Mouse (Mus musculus) stomach, embryonic 14.5 days (tissue): ENCODE results near the gene Tm6sf1. TPM values are rescaled to one million over a fixed set of nuclear protein-coding genes. Genes with fewer than 3 reads are reported as not detected.
"Not testable (repeated sequence)": the region's sequence is repeated elsewhere in the genome, so short reads cannot be mapped to it uniquely, and the experiment has no call there.

Source experiments
- ATAC-seq: fragments of 200-750 bp; cut with Nextera tagmentation; 2 replicates; pipeline ENCODE4 v1.8.0; 2017; ENCODE audit warnings: low read depth, moderate TSS enrichment; ENCODE audit not compliant: insufficient number of reproducible peaks, insufficient read depth, low FRiP score
- H3K27ac ChIP-seq: fragments of 300-500 bp; sonication (generic); 2 replicates; pipeline ENCODE4 v1.5.1; 2014; ENCODE audit warnings: mild to moderate bottlenecking, low read length, moderate library complexity, mixed read lengths
- H3K27me3 ChIP-seq: fragments of 300-500 bp; sonication (generic); 2 replicates; pipeline ENCODE4 v1.6.1; 2014; ENCODE audit warnings: low read length, control low read depth, mixed read lengths; ENCODE audit not compliant: control insufficient read depth, insufficient read depth
- H3K36me3 ChIP-seq: fragments of 300-500 bp; sonication (generic); 2 replicates; pipeline ENCODE4 v1.6.1; 2014; ENCODE audit warnings: mild to moderate bottlenecking, control low read depth, low read length, moderate library complexity, mixed read lengths; ENCODE audit not compliant: control insufficient read depth, insufficient read depth
- H3K4me1 ChIP-seq: fragments of 300-500 bp; sonication (generic); 2 replicates; pipeline ENCODE4 v1.6.1; 2014; ENCODE audit warnings: low read length, control low read depth, mixed read lengths; ENCODE audit not compliant: control insufficient read depth, insufficient read depth
- H3K4me2 ChIP-seq: fragments of 300-500 bp; sonication (generic); replicated peaks from 2 replicates; pipeline ENCODE4 v1.6.1; 2014; ENCODE audit warnings: low read depth, low read length, control low read depth
- H3K4me3 ChIP-seq: fragments of 300-500 bp; sonication (generic); 2 replicates; pipeline ENCODE4 v1.5.1; 2014; ENCODE audit warnings: low read depth, low read length, control low read depth
- H3K9ac ChIP-seq: fragments of 300-500 bp; sonication (generic); replicated peaks from 2 replicates; pipeline ENCODE4 v1.6.1; 2014; ENCODE audit warnings: low read depth, mild to moderate bottlenecking, control low read depth, low read length, moderate library complexity, mixed read lengths
- H3K9me3 ChIP-seq: fragments of 300-500 bp; sonication (generic); 2 replicates; pipeline ENCODE4 v1.6.1; 2016; ENCODE audit warnings: low read depth, low read length, control low read depth; ENCODE audit not compliant: control insufficient read depth
- WGBS: fragments of 180-500 bp; shearing (Covaris S2); extraction: QIAGEN DNeasy Blood & Tissue Kit; methylation state at CpG from one replicate; pipeline ENCODE4 v1.1.7; 2014; 5-methylcytosine and 5-hydroxymethylcytosine counted together
- polyA plus RNA-seq: library from polyadenylated mRNA; unstranded; fragments of >200 nt; fragmentation: Nextera tagmentation; extraction: Ambion mirVana; gene quantifications from 2 replicates; pipeline ENCODE4 v1.2.1, GENCODE M21; 2014

The Tm6sf1 gene
- polyA plus RNA-seq, 1 experiment from 2014 or later = 12.5 TPM

GRCm38 (mm10) chr7:81835430-81835829 is 23.4 kb upstream of the Tm6sf1 start:
- Histone ChIP-seq H3K27ac (no peak overlapping the region), H3K36me3 (no peaks in the 10 kb centered on the region), H3K4me1 (no peaks in the 10 kb centered on the region), H3K4me2 (no peak overlapping the region), H3K4me3 (no peak overlapping the region), H3K27me3 (no peaks in the 10 kb centered on the region), H3K9ac (no peak overlapping the region), H3K9me3 (no peaks in the 10 kb centered on the region)
- ATAC-seq = no peak
- 88% methylated on average over 5 of the region's 5 CpGs for WGBS

DNA sequence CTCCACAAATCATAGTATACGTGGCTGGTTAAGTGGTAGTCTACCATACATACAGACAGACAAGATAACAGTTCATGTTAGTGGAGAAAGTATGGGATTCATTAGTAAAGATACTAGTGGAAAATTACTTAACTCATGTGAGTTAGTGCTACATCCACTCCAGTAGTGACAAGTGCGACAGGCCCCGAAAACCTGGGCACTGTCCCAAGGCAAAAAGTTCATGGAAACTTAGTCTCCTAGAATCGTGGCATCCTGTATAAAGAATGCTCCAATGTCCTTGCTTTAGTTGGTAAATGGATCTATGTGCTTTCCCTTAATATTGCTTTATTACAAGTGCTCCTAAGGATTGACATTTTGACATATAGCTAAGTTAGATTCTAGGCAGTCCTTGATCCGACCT is 21.0 kb upstream of the Tm6sf1 start:
- not testable (repeated sequence) for H3K9ac ChIP-seq, H3K9me3 ChIP-seq, H3K4me2 ChIP-seq, ATAC-seq, H3K4me3 ChIP-seq, H3K27me3 ChIP-seq, H3K27ac ChIP-seq, H3K36me3 ChIP-seq, H3K4me1 ChIP-seq
- WGBS = 87% methylated on average over 5 of the region's 5 CpGs

- Histone ChIP-seq H3K4me3 (no peak overlapping the region), H3K27ac (no peak overlapping the region), H3K9ac (no peak overlapping the region), H3K4me1 (no peaks in the 10 kb centered on the region), H3K9me3 (no peaks in the 10 kb centered on the region), H3K36me3 (no peaks in the 10 kb centered on the region), H3K4me2 (no peak overlapping the region), H3K27me3 (no peaks in the 10 kb centered on the region)
- no peak for ATAC-seq
- WGBS = 52% methylated on average over 6 of the region's 6 CpGs
These were observed 19.1 kb upstream of the Tm6sf1 start for GRCm38 (mm10) chr7:81839746-81840145.

DNA sequence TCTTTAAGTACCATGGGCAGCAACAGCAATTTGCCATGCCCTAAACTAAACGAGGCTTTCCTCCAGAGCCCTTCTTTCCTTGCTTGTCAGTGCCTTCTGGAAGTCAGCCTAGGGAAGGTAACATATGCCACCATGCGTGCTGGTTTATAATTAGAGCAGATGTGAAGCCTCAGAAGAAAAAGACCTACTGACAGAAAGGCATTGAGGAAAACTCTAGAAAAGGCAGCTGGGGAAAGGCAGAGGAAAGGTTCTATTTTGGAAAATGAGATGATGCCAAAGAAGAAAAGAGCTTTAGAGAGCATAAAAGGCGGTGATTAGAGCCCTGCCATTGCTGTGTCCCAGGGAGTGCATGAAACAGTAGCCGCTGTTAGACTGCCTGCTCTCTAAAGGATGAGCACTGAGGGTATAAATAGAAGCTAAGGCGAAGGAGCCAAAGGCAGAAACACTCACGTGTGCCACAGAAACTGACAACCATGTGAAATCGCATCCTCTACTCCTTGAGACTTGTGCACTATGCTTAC is 18.1 kb upstream of the Tm6sf1 start:
- no peak overlapping the region for H3K4me2 ChIP-seq
- no peaks in the 10 kb centered on the region for H3K9me3 ChIP-seq
- H3K9ac ChIP-seq = no peak overlapping the region
- WGBS = 52% methylated on average over 7 of the region's 7 CpGs
- no peak overlapping the region for H3K27ac ChIP-seq
- H3K4me3 ChIP-seq = no peak overlapping the region
- no peak for ATAC-seq
- H3K4me1 ChIP-seq = no peaks in the 10 kb centered on the region
- H3K27me3 ChIP-seq = no peaks in the 10 kb centered on the region
- no peaks in the 10 kb centered on the region for H3K36me3 ChIP-seq

DNA sequence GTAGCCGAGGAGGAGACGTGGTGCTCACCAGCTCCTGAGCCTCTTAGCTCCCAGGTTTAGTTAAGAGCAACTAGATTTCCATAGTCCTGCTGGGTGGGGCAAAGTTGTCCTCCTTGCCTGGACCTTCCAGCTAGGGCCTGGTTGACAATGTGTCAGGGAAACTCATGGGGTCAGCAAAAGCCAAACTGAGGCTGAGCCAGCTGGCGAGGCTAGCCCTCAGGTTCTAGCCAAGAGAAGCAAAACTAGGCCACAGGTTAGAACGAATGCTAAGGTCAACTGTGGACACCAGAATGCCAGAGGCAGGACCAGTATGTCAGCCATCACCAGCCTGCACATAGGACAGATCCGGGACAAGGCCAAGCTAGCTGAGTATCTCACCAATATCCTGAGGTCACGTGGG is 17.4 kb upstream of the Tm6sf1 start:
- no peak for ATAC-seq

GRCm38 (mm10) chr7:81842141-81842540 is 16.7 kb upstream of the Tm6sf1 start:
- no peaks in the 10 kb centered on the region for H3K9me3 ChIP-seq
- H3K4me2 ChIP-seq = no peak overlapping the region
- WGBS = 79% methylated on average over 7 of the region's 7 CpGs
- H3K27me3 ChIP-seq = no peaks in the 10 kb centered on the region
- ATAC-seq = no peak
- no peaks in the 10 kb centered on the region for H3K36me3 ChIP-seq
- no peak overlapping the region for H3K4me3 ChIP-seq
- H3K4me1 ChIP-seq = no peaks in the 10 kb centered on the region
- no peak overlapping the region for H3K9ac ChIP-seq
- no peak overlapping the region for H3K27ac ChIP-seq

More for the DNA sequence above, 17.4 kb upstream of the Tm6sf1 start:
- Histone ChIP-seq H3K9me3 (no peaks in the 10 kb centered on the region), H3K27me3 (no peaks in the 10 kb centered on the region), H3K27ac (no peak overlapping the region), H3K4me2 (no peak overlapping the region), H3K4me1 (no peaks in the 10 kb centered on the region), H3K9ac (no peak overlapping the region), H3K4me3 (no peak overlapping the region), H3K36me3 (no peaks in the 10 kb centered on the region)
- WGBS = 83% methylated on average over 6 of the region's 6 CpGs

GRCm38 (mm10) chr7:81842998-81843397 is 15.8 kb upstream of the Tm6sf1 start:
- Histone ChIP-seq H3K36me3 (no peaks in the 10 kb centered on the region), H3K4me3 (no peak overlapping the region), H3K9me3 (no peaks in the 10 kb centered on the region), H3K4me1 (no peaks in the 10 kb centered on the region), H3K27me3 (no peaks in the 10 kb centered on the region), H3K4me2 (no peak overlapping the region), H3K9ac (no peak overlapping the region), H3K27ac (no peak overlapping the region)
- 62% methylated on average over 1 of the region's 1 CpGs for WGBS
- ATAC-seq = no peak

- WGBS = 80% methylated on average over 8 of the region's 8 CpGs
These were observed 14.9 kb upstream of the Tm6sf1 start for GRCm38 (mm10) chr7:81843903-81844302.

DNA sequence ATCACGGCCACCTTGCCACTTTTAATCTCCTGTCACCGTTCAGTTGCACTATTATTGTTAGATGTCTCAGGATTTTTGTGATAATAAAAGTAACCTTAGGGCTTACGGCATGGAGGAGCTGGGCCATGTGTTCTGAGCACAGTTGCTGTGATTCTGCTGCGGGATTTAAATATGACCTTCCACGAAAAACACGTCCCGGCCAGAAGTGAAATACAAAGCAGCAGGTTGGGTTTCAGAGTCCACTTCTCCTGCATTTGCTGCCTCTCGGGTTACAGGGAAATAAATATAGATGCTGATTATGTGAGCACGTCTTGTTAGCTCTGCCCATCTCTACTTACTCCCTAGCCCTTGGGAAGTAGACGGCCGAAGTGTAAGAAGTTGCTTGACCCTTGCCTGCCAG is 14.0 kb upstream of the Tm6sf1 start:
- H3K36me3 ChIP-seq = no peaks in the 10 kb centered on the region
- no peak for ATAC-seq
- H3K9me3 ChIP-seq = no peaks in the 10 kb centered on the region
- H3K27ac ChIP-seq = no peak overlapping the region
- no peak overlapping the region for H3K4me3 ChIP-seq
- H3K9ac ChIP-seq = no peak overlapping the region
- H3K27me3 ChIP-seq = no peaks in the 10 kb centered on the region
- H3K4me1 ChIP-seq = no peaks in the 10 kb centered on the region
- WGBS = 71% methylated on average over 11 of the region's 11 CpGs
- no peak overlapping the region for H3K4me2 ChIP-seq

More at GRCm38 (mm10) chr7:81843903-81844302, 14.9 kb upstream of the Tm6sf1 start:
- Histone ChIP-seq H3K9ac (no peak overlapping the region), H3K9me3 (no peaks in the 10 kb centered on the region), H3K27ac (no peak overlapping the region), H3K27me3 (no peaks in the 10 kb centered on the region), H3K36me3 (no peaks in the 10 kb centered on the region), H3K4me2 (no peak overlapping the region), H3K4me3 (no peak overlapping the region), H3K4me1 (no peaks in the 10 kb centered on the region)
- no peak for ATAC-seq
